Mouse (Mus musculus) frontal cortex, adult 2 months (tissue): ENCODE data around the gene Dnajb4. TPM values are rescaled to one million over a fixed set of nuclear protein-coding genes. Genes with fewer than 3 reads are reported as not detected.
"Not testable (repeated sequence)": the region's sequence is repeated elsewhere in the genome, so short reads cannot be mapped to it uniquely, and the experiment has no call there.

Experiments used
- DNase-seq, 2 experiments: peaks; one replicate each; pipeline ENCODE4 v3.0.0; 2022; ENCODE audit warnings: low spot score in 1 of 2; ENCODE audit errors: extremely low spot score in 1 of 2
- polyA plus RNA-seq: library from polyadenylated mRNA; depleted of rRNA; stranded (reverse); fragments of >200 nt; gene quantifications from 2 replicates; pipeline ENCODE4 v1.2.3, GENCODE M21; 2012; rRNA removed

Gene Dnajb4
- polyA plus RNA-seq, 1 experiment = 49.9 TPM

GRCm38 (mm10) chr3:152151725-152152482, 58.2 kb downstream of the Dnajb4 start:
- no peak for DNase-seq

- DNase-seq = no peak
Measured at GRCm38 (mm10) chr3:152149863-152150262, 60.2 kb downstream of the Dnajb4 start.

GRCm38 (mm10) chr3:152149449-152149848, 60.7 kb downstream of the Dnajb4 start:
- no peak for DNase-seq

GRCm38 (mm10) chr3:152147085-152147831, 62.8 kb downstream of the Dnajb4 start:
- DNase-seq = peak in 1 of 2 experiments; percentile 35

- DNase-seq = no peak
Measured at GRCm38 (mm10) chr3:152145186-152145585, 64.9 kb downstream of the Dnajb4 start.

GRCm38 (mm10) chr3:152142989-152143695, 67.0 kb downstream of the Dnajb4 start:
- DNase-seq = no peak

GRCm38 (mm10) chr3:152142146-152142545, 68.0 kb downstream of the Dnajb4 start:
- no peak for DNase-seq

- DNase-seq = not testable (repeated sequence)
Measured at GRCm38 (mm10) chr3:152139308-152139707, 70.8 kb downstream of the Dnajb4 start.

GRCm38 (mm10) chr3:152136106-152136505, 74.0 kb downstream of the Dnajb4 start:
- not testable (repeated sequence) for DNase-seq

GRCm38 (mm10) chr3:152133621-152134020, 76.5 kb downstream of the Dnajb4 start:
- no peak for DNase-seq

- DNase-seq = no peak
Measured at GRCm38 (mm10) chr3:152130963-152131362, 79.1 kb downstream of the Dnajb4 start.

GRCm38 (mm10) chr3:152129426-152129825, 80.7 kb downstream of the Dnajb4 start:
- DNase-seq = not testable (repeated sequence)

GRCm38 (mm10) chr3:152128631-152129030, 81.5 kb downstream of the Dnajb4 start:
- no peak for DNase-seq

Other genes with a start within 250 kb of the Dnajb4 start
- 2.7 and 3.9 TPM in 2 replicates for gene Gipc2, start 44.1 kb downstream of the Dnajb4 start, polyA plus RNA-seq
- 95.9 and 109 TPM in 2 replicates for gene Fubp1, start 120 bp upstream of the Dnajb4 start, polyA plus RNA-seq
- 1.6 and 2.0 TPM in 2 replicates for gene Nexn, start 56.0 kb upstream of the Dnajb4 start, polyA plus RNA-seq
- gene Miga1, start 130.1 kb upstream of the Dnajb4 start, polyA plus RNA-seq = 42.3 and 47.2 TPM in 2 replicates
- gene Usp33, start 136.2 kb upstream of the Dnajb4 start, polyA plus RNA-seq = 89.1 and 99.5 TPM in 2 replicates
- 25.7 and 26.3 TPM in 2 replicates for gene Zzz3, start 185.2 kb upstream of the Dnajb4 start, polyA plus RNA-seq